Mouse (Mus musculus) spleen, adult 2 months (tissue): ENCODE data around the gene Pou2f2. TPM values are rescaled to one million over a fixed set of nuclear protein-coding genes. Genes with fewer than 3 reads are reported as not detected.

ENCODE experiments used
- DNase-seq, 2 experiments: peaks; one replicate each; pipeline versions ENCODE4 v3.0.0 to v3.0.0-alpha.2; 2012 to 2021; ENCODE audit warnings: low spot score in 2 of 2, low read depth in 1 of 2
- H3K27ac ChIP-seq: fragments of 200-500 bp; 2 replicates; pipeline ENCODE4 v1.5.1; 2012; ENCODE audit warnings: low read length, inconsistent platforms; ENCODE audit not compliant: insufficient read depth
- H3K27me3 ChIP-seq: fragments of 200-500 bp; 2 replicates; pipeline ENCODE4 v1.6.1; 2012; ENCODE audit warnings: mild to moderate bottlenecking, moderate library complexity, low read length, inconsistent platforms; ENCODE audit not compliant: control insufficient read depth, insufficient read depth
- H3K36me3 ChIP-seq: fragments of 200-500 bp; 2 replicates; pipeline ENCODE4 v1.6.1; 2012; ENCODE audit warnings: mild to moderate bottlenecking, low read length, inconsistent platforms; ENCODE audit not compliant: control insufficient read depth, insufficient read depth
- H3K4me1 ChIP-seq: fragments of 200-500 bp; 2 replicates; pipeline ENCODE4 v1.6.1; 2011; ENCODE audit warnings: inconsistent platforms; ENCODE audit not compliant: control insufficient read depth, insufficient read depth, insufficient read length
- H3K4me3 ChIP-seq: fragments of 200-500 bp; 2 replicates; pipeline ENCODE4 v1.5.1; 2011; ENCODE audit warnings: mild to moderate bottlenecking, inconsistent platforms; ENCODE audit not compliant: insufficient read depth, insufficient read length; ENCODE audit errors: extremely low read depth
- CTCF ChIP-seq: fragments of 200-500 bp; IDR thresholded peaks from 2 replicates; pipeline ENCODE4 v1.5.1; 2011; ENCODE audit warnings: mild to moderate bottlenecking, inconsistent platforms; ENCODE audit not compliant: insufficient read depth, insufficient read length, insufficient replicate concordance; ENCODE audit errors: extremely low read depth
- POLR2A ChIP-seq: fragments of 200-500 bp; IDR thresholded peaks from 2 replicates; pipeline ENCODE4 v1.6.1; 2011; ENCODE audit warnings: low read depth, low read length, inconsistent platforms
- WGBS: fragments of 180-500 bp; shearing (Covaris S2); methylation state at CpG from one replicate; pipeline ENCODE4 v1.1.7; 2018; 5-methylcytosine and 5-hydroxymethylcytosine counted together
- polyA plus RNA-seq: library from polyadenylated mRNA; depleted of rRNA; stranded (reverse); fragments of >200 nt; gene quantifications from 2 replicates; pipeline ENCODE4 v1.2.3, GENCODE M21; 2012

Pou2f2 gene
- polyA plus RNA-seq, 1 experiment = 61.7 TPM

DNA sequence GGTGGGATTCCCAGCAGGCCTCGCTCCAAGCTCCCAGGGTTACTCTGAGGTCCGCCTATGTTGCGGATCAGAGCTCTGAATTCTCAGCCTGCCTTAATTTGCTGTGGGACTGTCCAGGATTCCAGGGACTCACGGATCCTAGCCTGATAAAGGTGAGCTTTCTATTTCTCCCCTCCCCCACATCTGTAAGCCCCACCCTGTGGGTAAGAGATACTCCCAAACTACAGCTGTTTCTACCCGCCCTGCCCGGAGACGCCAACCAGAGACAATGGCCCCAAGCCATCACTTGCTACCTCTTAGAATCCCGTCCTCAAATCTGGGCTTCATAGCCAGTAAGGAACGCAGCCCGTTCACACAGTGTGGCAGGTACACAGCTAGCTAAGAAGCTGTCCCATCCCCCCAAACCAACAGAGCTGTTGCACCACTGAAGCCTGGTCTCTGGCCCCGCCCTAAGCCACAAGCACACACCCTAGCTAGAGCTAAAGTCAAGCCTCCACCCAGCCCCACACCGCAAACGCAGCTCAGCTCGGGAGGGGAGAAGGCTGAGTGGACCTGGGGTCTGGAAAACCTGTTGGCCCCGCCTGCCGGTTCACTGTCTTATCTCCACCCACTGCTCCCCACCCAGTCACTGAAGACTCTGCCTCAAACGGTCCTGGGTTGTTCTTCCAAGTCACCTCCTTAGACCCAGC is 23.9 kb downstream of the Pou2f2 start:
- Histone ChIP-seq H3K4me1 (peaks cover 23% of the 10 kb centered on the region), H3K27ac (peak overlapping the region; percentile 71), H3K36me3 (no peaks in the 10 kb centered on the region), H3K27me3 (peaks cover 12% of the 10 kb centered on the region), H3K4me3 (peak overlapping the region; percentile 48; the same call in 1 of the 2 replicates)
- TF ChIP-seq POLR2A = peak; percentile 24; the same call in 1 of the 2 replicates
- no peak for TF ChIP-seq CTCF
- WGBS = 14% methylated on average over 17 of the region's 17 CpGs
- peak; percentile 49 to 59 for DNase-seq

- 56% methylated on average over 4 of the region's 4 CpGs for WGBS
- H3K36me3 ChIP-seq = no peaks in the 10 kb centered on the region
- peak overlapping the region; percentile 24; the same call in 1 of the 2 replicates for H3K4me3 ChIP-seq
- peak overlapping the region; percentile 71 for H3K27ac ChIP-seq
- peaks cover 25% of the 10 kb centered on the region for H3K4me1 ChIP-seq
- H3K27me3 ChIP-seq = peaks cover 20% of the 10 kb centered on the region
- DNase-seq = no peak
- no peak for TF ChIP-seq CTCF
- no peak for TF ChIP-seq POLR2A
Measured at GRCm38 (mm10) chr7:25154648-25155047, 24.9 kb downstream of the Pou2f2 start.

GRCm38 (mm10) chr7:25153841-25154240 is 25.7 kb downstream of the Pou2f2 start:
- Histone ChIP-seq H3K27ac (no peak overlapping the region), H3K4me3 (no peak overlapping the region), H3K4me1 (peaks cover 25% of the 10 kb centered on the region), H3K27me3 (peaks cover 20% of the 10 kb centered on the region), H3K36me3 (no peaks in the 10 kb centered on the region)
- DNase-seq = no peak
- TF ChIP-seq CTCF = no peak
- TF ChIP-seq POLR2A = no peak
- WGBS = 76% methylated on average over 7 of the region's 7 CpGs

GRCm38 (mm10) chr7:25151916-25152556 is 27.5 kb downstream of the Pou2f2 start:
- H3K4me3 ChIP-seq = no peak overlapping the region
- no peak overlapping the region for H3K27ac ChIP-seq
- H3K4me1 ChIP-seq = peaks cover 25% of the 10 kb centered on the region
- H3K27me3 ChIP-seq = peaks cover 20% of the 10 kb centered on the region
- DNase-seq = no peak
- TF ChIP-seq POLR2A (no peak), CTCF (no peak)
- H3K36me3 ChIP-seq = no peaks in the 10 kb centered on the region
- 62% methylated on average over 9 of the region's 10 CpGs for WGBS

DNA sequence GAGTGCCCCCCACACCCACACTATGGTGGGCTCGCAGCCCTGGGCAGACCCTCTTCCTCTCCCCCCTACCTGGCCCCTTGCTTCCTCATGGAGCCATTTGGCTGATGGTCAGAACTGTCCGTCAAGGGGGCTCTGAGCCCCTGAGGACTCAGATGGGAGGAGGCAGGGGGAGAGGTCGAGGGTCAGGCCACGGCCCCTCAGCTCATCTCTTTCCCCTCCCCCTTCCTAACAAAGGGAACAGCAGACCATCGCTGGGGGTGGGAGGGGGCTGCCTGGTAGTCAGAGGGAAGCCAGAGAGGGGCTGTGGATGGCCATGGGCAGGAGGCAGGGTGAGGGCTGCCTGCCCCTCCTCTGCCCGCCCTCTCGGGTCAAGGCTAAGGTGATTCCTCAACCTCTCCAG is 28.5 kb downstream of the Pou2f2 start:
- Histone ChIP-seq H3K27me3 (peaks cover 20% of the 10 kb centered on the region), H3K27ac (no peak overlapping the region), H3K4me3 (no peak overlapping the region), H3K4me1 (peaks cover 18% of the 10 kb centered on the region), H3K36me3 (no peaks in the 10 kb centered on the region)
- DNase-seq = no peak
- 16% methylated on average over 7 of the region's 7 CpGs for WGBS
- TF ChIP-seq POLR2A = no peak
- no peak for TF ChIP-seq CTCF

DNA sequence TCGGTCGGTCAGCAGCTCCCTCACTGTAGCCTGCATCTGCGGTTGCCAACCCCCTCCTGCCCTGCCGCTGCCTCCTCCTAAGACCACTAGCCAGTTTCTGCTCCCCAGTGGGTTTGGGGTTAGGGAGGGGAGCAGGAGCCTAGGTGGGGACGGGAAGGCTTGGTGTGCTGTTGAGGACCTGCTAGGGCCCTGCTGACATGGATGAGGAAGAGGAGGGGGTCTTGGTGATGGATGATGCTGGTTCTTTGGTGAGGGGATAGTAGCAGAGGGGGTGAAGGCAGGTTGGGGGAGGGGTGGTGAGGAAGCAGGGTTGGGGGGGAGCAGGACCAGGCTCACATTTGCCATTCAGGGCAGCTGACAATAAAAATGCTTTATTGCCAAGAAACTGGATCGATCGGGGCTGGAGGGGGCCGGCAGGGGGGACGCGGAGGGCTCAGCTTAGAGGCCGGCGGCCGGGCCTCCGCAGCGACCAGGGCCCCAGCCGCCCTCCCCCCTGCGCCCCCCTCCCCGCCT is 29.3 kb downstream of the Pou2f2 start:
- WGBS = 5% methylated on average over 14 of the region's 18 CpGs
- Histone ChIP-seq H3K27me3 (peaks cover 20% of the 10 kb centered on the region), H3K36me3 (no peaks in the 10 kb centered on the region), H3K4me1 (peaks cover 11% of the 10 kb centered on the region), H3K4me3 (no peak overlapping the region), H3K27ac (no peak overlapping the region)
- DNase-seq = no peak
- TF ChIP-seq CTCF = no peak
- TF ChIP-seq POLR2A = no peak

- no peaks in the 10 kb centered on the region for H3K36me3 ChIP-seq
- 15% methylated on average over 10 of the region's 10 CpGs for WGBS
- no peak overlapping the region for H3K4me3 ChIP-seq
- no peak overlapping the region for H3K27ac ChIP-seq
- no peak for DNase-seq
- H3K27me3 ChIP-seq = peaks cover 11% of the 10 kb centered on the region
- H3K4me1 ChIP-seq = 0 out of 2 replicates have a peak, but pooled peaks cover 2% of the 10 kb centered on the region
- TF ChIP-seq POLR2A = no peak
- no peak for TF ChIP-seq CTCF
Measured at GRCm38 (mm10) chr7:25145896-25146295, 33.6 kb downstream of the Pou2f2 start.
